Mouse (Mus musculus) limb, embryonic 11.5 days (tissue): ENCODE measurements around the gene Wnt4. TPM values are rescaled to one million over a fixed set of nuclear protein-coding genes. Genes with fewer than 3 reads are reported as not detected.

Experiments
- ATAC-seq: fragments of 200-750 bp; cut with Nextera tagmentation; 2 replicates; pipeline ENCODE4 v1.8.0; 2017; ENCODE audit warnings: low read depth; ENCODE audit not compliant: insufficient number of reproducible peaks, low FRiP score, low TSS enrichment
- DNase-seq: peaks from one replicate; pipeline ENCODE4 v3.0.0-alpha.2; 2015; ENCODE audit warnings: low spot score
- H3K27ac ChIP-seq: fragments of 300-500 bp; sonication (generic); replicated peaks from 2 replicates; pipeline ENCODE4 v1.5.1; 2014; ENCODE audit warnings: low read depth, mild to moderate bottlenecking, low read length
- H3K27me3 ChIP-seq: fragments of 300-500 bp; sonication (generic); 2 replicates; pipeline ENCODE4 v1.6.1; 2014; ENCODE audit warnings: mild to moderate bottlenecking, low read length, mixed read lengths; ENCODE audit not compliant: control insufficient read depth, insufficient read depth
- H3K36me3 ChIP-seq: fragments of 300-500 bp; sonication (generic); 2 replicates; pipeline ENCODE4 v1.6.1; 2014; ENCODE audit warnings: mild to moderate bottlenecking, low read length, moderate library complexity, mixed read lengths; ENCODE audit not compliant: control insufficient read depth, insufficient read depth
- H3K4me1 ChIP-seq: fragments of 300-500 bp; sonication (generic); 2 replicates; pipeline ENCODE4 v1.6.1; 2014; ENCODE audit warnings: low read length, mixed read lengths; ENCODE audit not compliant: control insufficient read depth, insufficient read depth
- H3K4me2 ChIP-seq: fragments of 300-500 bp; sonication (generic); 2 replicates; pipeline ENCODE4 v1.6.1; 2014; ENCODE audit warnings: low read depth, mild to moderate bottlenecking, moderate library complexity; ENCODE audit not compliant: severe bottlenecking
- H3K4me3 ChIP-seq: fragments of 300-500 bp; sonication (generic); 2 replicates; pipeline ENCODE4 v1.5.1; 2014; ENCODE audit warnings: low read depth, low read length
- H3K9ac ChIP-seq: fragments of 300-500 bp; sonication (generic); 2 replicates; pipeline ENCODE4 v1.6.1; 2014; ENCODE audit warnings: mild to moderate bottlenecking, low read length
- H3K9me3 ChIP-seq: fragments of 300-500 bp; sonication (generic); 2 replicates; pipeline ENCODE4 v1.6.1; 2016; ENCODE audit warnings: low read length; ENCODE audit not compliant: control insufficient read depth
- WGBS: fragments of 180-500 bp; shearing (Covaris S2); extraction: QIAGEN DNeasy Blood & Tissue Kit; methylation state at CpG from one replicate; pipeline ENCODE4 v1.1.7; 2014; 5-methylcytosine and 5-hydroxymethylcytosine counted together
- polyA plus RNA-seq: library from polyadenylated mRNA; unstranded; fragments of >200 nt; fragmentation: Nextera tagmentation; extraction: Ambion mirVana; gene quantifications from 2 replicates; pipeline ENCODE4 v1.2.1, GENCODE M21; 2014

Gene Wnt4
- polyA plus RNA-seq, 1 experiment from 2014 or later: 3.5 TPM

DNA sequence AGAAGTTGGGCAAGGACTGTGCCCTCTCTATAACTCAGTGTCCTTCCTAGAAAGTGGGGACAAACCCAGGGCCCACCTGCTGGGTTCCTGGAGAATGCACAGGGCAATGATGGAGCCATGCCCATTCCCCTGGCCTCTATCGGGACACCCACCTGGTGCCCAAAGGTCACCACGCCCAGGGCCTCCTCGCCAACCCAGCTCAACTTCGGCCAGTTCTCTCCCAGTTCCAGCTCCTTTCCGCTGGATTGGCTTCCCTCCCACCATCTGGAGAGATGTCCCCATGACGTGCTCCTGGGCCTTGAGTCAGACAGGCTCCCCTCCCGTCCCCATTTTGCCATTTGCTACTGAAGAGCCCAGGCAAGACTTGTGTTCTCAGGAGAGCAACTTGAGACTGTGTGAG is 15.3 kb downstream of the Wnt4 start:
- no peaks in the 10 kb centered on the region for H3K4me1 ChIP-seq
- H3K27me3 ChIP-seq: no peaks in the 10 kb centered on the region
- H3K9me3 ChIP-seq: no peaks in the 10 kb centered on the region
- no peak for DNase-seq
- no peak overlapping the region for H3K9ac ChIP-seq
- no peaks in the 10 kb centered on the region for H3K36me3 ChIP-seq
- no peak overlapping the region for H3K4me2 ChIP-seq
- no peak overlapping the region for H3K27ac ChIP-seq
- 78% methylated on average over 7 of the region's 7 CpGs for WGBS
- ATAC-seq: no peak
- H3K4me3 ChIP-seq: no peak overlapping the region

DNA sequence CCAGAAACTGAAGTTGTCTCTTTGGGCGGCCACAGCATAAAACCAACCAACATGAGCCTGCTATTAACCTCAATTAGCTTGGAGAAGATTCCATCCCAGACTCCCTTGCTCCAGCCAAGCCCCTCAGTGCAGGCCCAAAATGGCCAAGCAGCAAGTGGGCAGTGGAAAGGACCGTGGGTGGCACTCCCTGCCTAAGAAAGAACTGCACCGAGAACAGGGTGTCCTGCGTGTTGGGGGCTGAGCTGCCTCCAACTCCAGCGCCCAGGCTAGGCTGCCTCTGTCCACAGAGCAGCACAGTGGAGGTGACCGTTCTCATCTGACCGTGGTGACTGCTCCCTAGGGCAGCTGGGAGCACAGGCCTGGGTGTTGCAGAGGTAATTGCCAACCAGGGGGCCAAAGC is 16.7 kb downstream of the Wnt4 start:
- Histone ChIP-seq H3K27me3 (no peaks in the 10 kb centered on the region), H3K4me2 (no peak overlapping the region), H3K9me3 (no peaks in the 10 kb centered on the region), H3K4me1 (no peaks in the 10 kb centered on the region), H3K9ac (no peak overlapping the region), H3K36me3 (no peaks in the 10 kb centered on the region), H3K27ac (no peak overlapping the region), H3K4me3 (no peak overlapping the region)
- ATAC-seq (no peak), DNase-seq (no peak)
- 90% methylated on average over 7 of the region's 7 CpGs for WGBS

DNA sequence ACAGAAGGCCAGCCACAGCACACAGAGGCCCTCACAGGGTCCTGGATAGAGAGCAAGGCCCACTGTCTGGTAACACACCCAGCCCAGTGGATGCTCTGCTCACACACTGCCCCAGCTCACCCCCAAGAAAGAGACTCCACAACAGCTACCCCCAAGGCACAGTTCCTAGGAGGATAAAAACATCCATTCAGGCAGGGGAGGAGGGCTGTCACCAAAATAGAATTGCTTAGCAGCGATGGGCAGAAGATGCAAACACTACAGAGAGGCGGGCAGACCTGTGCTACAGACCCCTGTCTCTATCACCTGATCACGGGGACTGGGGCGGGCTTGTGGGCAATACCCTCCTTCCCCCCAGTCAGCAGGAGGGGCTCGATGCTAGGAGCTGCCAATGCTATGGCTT is 17.2 kb downstream of the Wnt4 start:
- Histone ChIP-seq H3K4me2 (no peak overlapping the region), H3K9ac (no peak overlapping the region), H3K36me3 (no peaks in the 10 kb centered on the region), H3K27me3 (no peaks in the 10 kb centered on the region), H3K4me1 (no peaks in the 10 kb centered on the region), H3K9me3 (no peaks in the 10 kb centered on the region), H3K27ac (no peak overlapping the region), H3K4me3 (no peak overlapping the region)
- 69% methylated on average over 5 of the region's 5 CpGs for WGBS
- ATAC-seq (no peak), DNase-seq (no peak)

DNA sequence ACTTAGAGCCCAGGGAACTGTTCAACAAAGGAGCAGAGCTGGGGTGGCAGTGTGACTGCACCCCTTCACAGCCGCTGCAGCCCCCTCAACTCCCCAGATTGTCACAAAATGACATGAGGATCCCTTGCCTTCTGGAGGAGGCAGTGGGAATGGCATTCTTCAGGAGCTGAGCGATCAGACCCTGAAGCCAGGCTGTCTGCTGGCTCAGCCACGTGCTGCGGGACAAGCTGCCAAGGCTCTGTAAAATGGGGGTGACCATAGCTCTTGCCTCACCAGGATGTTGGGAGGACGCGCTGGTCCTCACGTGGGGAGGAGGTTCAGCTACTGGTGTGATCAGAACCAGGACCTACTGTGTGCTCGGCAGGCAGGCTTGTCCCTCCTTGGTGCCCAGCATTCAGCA is 17.7 kb downstream of the Wnt4 start:
- ATAC-seq (no peak), DNase-seq (no peak)
- 88% methylated on average over 8 of the region's 8 CpGs for WGBS
- no peak overlapping the region for H3K9ac ChIP-seq
- H3K27ac ChIP-seq: no peak overlapping the region
- H3K4me1 ChIP-seq: no peaks in the 10 kb centered on the region
- no peaks in the 10 kb centered on the region for H3K27me3 ChIP-seq
- H3K9me3 ChIP-seq: no peaks in the 10 kb centered on the region
- no peaks in the 10 kb centered on the region for H3K36me3 ChIP-seq
- H3K4me3 ChIP-seq: no peak overlapping the region
- H3K4me2 ChIP-seq: no peak overlapping the region

DNA sequence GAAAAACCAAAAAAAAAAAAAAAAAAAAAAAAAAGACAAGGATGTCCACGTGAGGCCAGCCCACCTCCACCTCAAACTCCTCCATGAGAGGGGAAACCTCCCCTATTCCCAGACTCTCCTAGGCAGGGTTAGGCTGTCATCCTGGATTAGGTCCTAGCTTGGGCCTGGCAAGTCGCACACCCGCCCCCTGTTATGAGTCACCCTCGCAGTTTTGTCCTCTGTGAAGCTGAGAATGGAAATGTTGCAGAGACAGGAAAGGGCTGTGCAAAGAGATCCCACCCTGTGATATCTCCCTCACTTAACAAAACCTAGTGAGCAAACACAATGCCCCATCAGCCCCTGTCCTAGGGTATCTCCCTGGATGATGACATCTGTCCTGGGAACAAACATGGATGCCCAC is 20.3 kb downstream of the Wnt4 start:
- Histone ChIP-seq H3K4me3 (no peak overlapping the region), H3K36me3 (no peaks in the 10 kb centered on the region), H3K27me3 (no peaks in the 10 kb centered on the region), H3K4me1 (no peaks in the 10 kb centered on the region), H3K9ac (no peak overlapping the region), H3K27ac (no peak overlapping the region), H3K4me2 (no peak overlapping the region), H3K9me3 (no peaks in the 10 kb centered on the region)
- WGBS: 81% methylated on average over 4 of the region's 4 CpGs
- ATAC-seq (no peak), DNase-seq (no peak)

DNA sequence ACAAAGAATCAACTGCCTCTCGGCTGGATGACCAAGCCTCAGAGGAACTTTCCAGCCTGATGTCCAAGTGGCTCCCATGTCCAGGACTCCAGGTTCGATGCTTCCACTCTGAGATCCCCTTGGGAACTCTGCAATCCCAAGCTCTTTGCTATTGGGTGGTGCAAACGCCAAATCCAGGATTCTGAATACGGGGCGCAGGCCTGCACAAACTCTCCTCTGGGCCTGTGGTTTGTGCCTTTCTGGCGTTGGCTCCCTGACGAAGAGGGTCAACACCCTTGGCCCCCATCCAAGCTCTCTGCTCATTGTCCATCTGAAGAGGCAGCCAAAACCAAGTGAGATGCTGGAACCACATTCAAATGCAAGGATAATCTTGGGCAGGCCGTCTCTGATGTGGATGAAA is 21.1 kb downstream of the Wnt4 start:
- no peaks in the 10 kb centered on the region for H3K36me3 ChIP-seq
- no peak for ATAC-seq
- no peaks in the 10 kb centered on the region for H3K27me3 ChIP-seq
- no peak overlapping the region for H3K9ac ChIP-seq
- H3K4me2 ChIP-seq: no peak overlapping the region
- no peaks in the 10 kb centered on the region for H3K9me3 ChIP-seq
- no peak overlapping the region for H3K27ac ChIP-seq
- H3K4me3 ChIP-seq: no peak overlapping the region
- 92% methylated on average over 8 of the region's 8 CpGs for WGBS
- DNase-seq: no peak
- no peaks in the 10 kb centered on the region for H3K4me1 ChIP-seq

DNA sequence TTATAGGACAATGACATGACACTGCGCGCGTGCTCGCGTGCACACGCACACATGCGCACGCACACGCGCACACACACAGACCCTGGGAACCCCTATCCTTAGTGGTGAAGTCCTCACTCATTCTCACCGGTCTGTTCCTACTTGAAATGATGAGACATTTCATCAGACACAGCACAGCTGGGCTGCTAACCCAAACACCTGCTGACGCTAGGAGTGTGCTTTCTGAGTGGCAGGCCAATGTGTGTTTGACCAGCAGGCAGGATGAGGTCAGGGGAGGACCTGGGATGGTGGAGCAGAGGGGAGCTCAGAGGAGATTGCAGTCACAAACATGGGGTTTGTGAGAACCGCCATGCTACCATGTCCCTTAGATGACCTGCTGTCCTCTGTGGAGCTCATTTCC is 22.9 kb downstream of the Wnt4 start:
- ATAC-seq: no peak
- 94% methylated on average over 13 of the region's 13 CpGs for WGBS
- no peak overlapping the region for H3K4me3 ChIP-seq

DNA sequence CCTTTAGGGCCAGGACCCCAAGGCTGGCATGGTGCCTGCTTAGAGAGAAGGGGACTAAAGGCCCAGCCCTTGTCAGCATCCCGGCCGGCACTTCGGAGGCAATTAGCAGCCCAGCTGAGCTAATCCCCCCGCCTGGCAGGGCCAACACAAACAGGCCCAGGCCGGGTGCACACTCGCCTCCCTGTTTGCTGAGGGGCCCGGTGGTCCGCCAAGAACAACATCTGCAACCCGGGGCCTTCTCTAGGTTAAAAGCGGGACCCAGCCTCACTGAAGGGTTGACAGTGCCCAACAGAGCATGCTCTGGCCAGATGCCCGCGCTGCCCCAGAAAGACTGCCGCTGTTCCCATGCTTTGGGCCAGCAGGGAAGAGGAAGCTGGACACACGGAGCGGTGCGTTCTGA is 24.3 kb downstream of the Wnt4 start:
- ATAC-seq: no peak
- Histone ChIP-seq H3K9me3 (no peaks in the 10 kb centered on the region), H3K9ac (no peak overlapping the region), H3K27me3 (no peaks in the 10 kb centered on the region), H3K27ac (no peak overlapping the region), H3K4me2 (no peak overlapping the region), H3K4me3 (no peak overlapping the region), H3K36me3 (no peaks in the 10 kb centered on the region), H3K4me1 (no peaks in the 10 kb centered on the region)
- WGBS: 63% methylated on average over 16 of the region's 16 CpGs
- DNase-seq: no peak

More for the DNA sequence above, 22.9 kb downstream of the Wnt4 start:
- Histone ChIP-seq H3K36me3 (no peaks in the 10 kb centered on the region), H3K4me2 (no peak overlapping the region), H3K27ac (no peak overlapping the region), H3K27me3 (no peaks in the 10 kb centered on the region), H3K9me3 (no peaks in the 10 kb centered on the region), H3K9ac (no peak overlapping the region), H3K4me1 (no peaks in the 10 kb centered on the region)
- no peak for DNase-seq

DNA sequence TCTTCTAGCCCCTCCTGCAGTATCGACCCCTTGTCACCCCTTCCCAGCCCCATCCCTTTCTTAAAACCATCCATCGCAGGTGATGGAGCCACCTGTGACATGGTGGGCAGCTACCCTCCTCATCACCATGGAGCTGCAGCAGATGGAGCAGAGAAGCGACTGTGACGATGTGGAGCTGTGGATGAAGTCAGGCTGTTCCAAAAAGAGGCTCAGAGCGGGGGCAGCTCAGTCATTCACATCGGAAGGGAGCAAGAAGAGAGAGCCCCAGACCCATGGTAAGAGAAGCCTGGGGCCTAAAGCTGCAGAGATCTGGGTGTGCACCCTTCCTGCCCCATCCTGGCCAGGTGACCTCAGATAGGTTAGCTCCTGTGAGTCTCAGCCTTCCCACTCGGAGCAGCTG is 26.8 kb downstream of the Wnt4 start:
- no peak overlapping the region for H3K27ac ChIP-seq
- H3K9me3 ChIP-seq: no peaks in the 10 kb centered on the region
- no peak overlapping the region for H3K9ac ChIP-seq
- no peaks in the 10 kb centered on the region for H3K4me1 ChIP-seq
- no peaks in the 10 kb centered on the region for H3K36me3 ChIP-seq
- no peak overlapping the region for H3K4me2 ChIP-seq
- DNase-seq (no peak), ATAC-seq (no peak)
- H3K27me3 ChIP-seq: no peaks in the 10 kb centered on the region
- H3K4me3 ChIP-seq: no peak overlapping the region
- WGBS: 91% methylated on average over 7 of the region's 7 CpGs
